Mouse (Mus musculus) midbrain, embryonic 16.5 days (tissue): ENCODE measurements around the gene Itgal. TPM values are rescaled to one million over a fixed set of nuclear protein-coding genes. Genes with fewer than 3 reads are reported as not detected.

Source experiments
- ATAC-seq: fragments of 200-750 bp; cut with Nextera tagmentation; 2 replicates; pipeline ENCODE4 v1.8.0; 2017; ENCODE audit warnings: moderate TSS enrichment
- H3K27ac ChIP-seq: fragments of 300-500 bp; sonication (generic); 2 replicates; pipeline ENCODE4 v1.5.1; 2014; ENCODE audit warnings: mild to moderate bottlenecking, low read length, mixed read lengths
- H3K27me3 ChIP-seq: fragments of 300-500 bp; sonication (generic); 2 replicates; pipeline ENCODE4 v1.6.1; 2014; ENCODE audit warnings: low read depth, low read length, mixed read lengths; ENCODE audit not compliant: control insufficient read depth, insufficient read depth
- H3K36me3 ChIP-seq: fragments of 300-500 bp; sonication (generic); 2 replicates; pipeline ENCODE4 v1.6.1; 2014; ENCODE audit warnings: mild to moderate bottlenecking, low read length, moderate library complexity, mixed read lengths; ENCODE audit not compliant: control insufficient read depth, insufficient read depth
- H3K4me1 ChIP-seq: fragments of 300-500 bp; sonication (generic); 2 replicates; pipeline ENCODE4 v1.6.1; 2014; ENCODE audit warnings: mild to moderate bottlenecking, low read length, mixed read lengths; ENCODE audit not compliant: control insufficient read depth, insufficient read depth
- H3K4me2 ChIP-seq: fragments of 300-500 bp; sonication (generic); 2 replicates; pipeline ENCODE4 v1.6.1; 2014; ENCODE audit warnings: mild to moderate bottlenecking, low read length, mixed read lengths
- H3K4me3 ChIP-seq: fragments of 300-500 bp; sonication (generic); 2 replicates; pipeline ENCODE4 v1.5.1; 2014; ENCODE audit warnings: low read depth, mild to moderate bottlenecking, low read length, moderate library complexity, mixed read lengths
- H3K9ac ChIP-seq: fragments of 300-500 bp; sonication (generic); 2 replicates; pipeline ENCODE4 v1.6.1; 2014; ENCODE audit warnings: low read depth, low read length, mixed read lengths
- H3K9me3 ChIP-seq: fragments of 300-500 bp; sonication (generic); replicated peaks from 2 replicates; pipeline ENCODE4 v1.6.1; 2014; ENCODE audit warnings: mild to moderate bottlenecking, low read length, mixed read lengths; ENCODE audit not compliant: control insufficient read depth, poor library complexity, severe bottlenecking
- WGBS: fragments of 180-500 bp; shearing (Covaris S2); extraction: QIAGEN DNeasy Blood & Tissue Kit; methylation state at CpG from one replicate; pipeline ENCODE4 v1.1.7; 2014; 5-methylcytosine and 5-hydroxymethylcytosine counted together
- polyA plus RNA-seq: library from polyadenylated mRNA; unstranded; fragments of >200 nt; fragmentation: Nextera tagmentation; extraction: Ambion mirVana; gene quantifications from 2 replicates; pipeline ENCODE4 v1.2.1, GENCODE M21; 2015

The Itgal gene
- polyA plus RNA-seq, 1 experiment from 2014 or later = 0.25 TPM

GRCm38 (mm10) chr7:127273118-127273923, 22.7 kb upstream of the Itgal start:
- peak; percentile 73 for ATAC-seq
- Histone ChIP-seq H3K9me3 (peaks cover 2% of the 10 kb centered on the region; the same call in 1 of the 2 replicates), H3K4me2 (peak overlapping the region; percentile 95), H3K4me1 (peaks cover 18% of the 10 kb centered on the region), H3K27me3 (no peaks in the 10 kb centered on the region), H3K4me3 (peak overlapping the region; percentile 73), H3K36me3 (peaks cover 7% of the 10 kb centered on the region), H3K9ac (peak overlapping the region; percentile 86), H3K27ac (peak overlapping the region; percentile 89)
- 13% methylated on average over 50 of the region's 50 CpGs for WGBS

- H3K9me3 ChIP-seq = no peaks in the 10 kb centered on the region
- H3K4me2 ChIP-seq = peak within 1 kb of the TSS; percentile 95
- peak; percentile 94 for ATAC-seq
- peaks cover under 1% of the 10 kb centered on the region for H3K36me3 ChIP-seq
- peak within 1 kb of the TSS; percentile 89 for H3K27ac ChIP-seq
- H3K4me3 ChIP-seq = peak within 1 kb of the TSS; percentile 73
- no peaks in the 10 kb centered on the region for H3K27me3 ChIP-seq
- peaks cover 18% of the 10 kb centered on the region for H3K4me1 ChIP-seq
- H3K9ac ChIP-seq = peak within 1 kb of the TSS; percentile 86
- 3% methylated on average over 39 of the region's 39 CpGs for WGBS
Observed at GRCm38 (mm10) chr7:127273925-127274789, 21.9 kb upstream of the Itgal start, which contains the start of gene Sephs2. Gene Sephs2, minus strand, starts transcription at chr7:127274055.

GRCm38 (mm10) chr7:127276519-127276961, 19.5 kb upstream of the Itgal start:
- Histone ChIP-seq H3K4me3 (no peak overlapping the region), H3K4me1 (peaks cover 16% of the 10 kb centered on the region), H3K36me3 (no peaks in the 10 kb centered on the region), H3K4me2 (no peak overlapping the region), H3K27ac (no peak overlapping the region), H3K9ac (no peak overlapping the region), H3K9me3 (no peaks in the 10 kb centered on the region), H3K27me3 (no peaks in the 10 kb centered on the region)
- ATAC-seq = no peak
- 80% methylated on average over 5 of the region's 5 CpGs for WGBS

- Histone ChIP-seq H3K9ac (no peak overlapping the region), H3K4me2 (no peak overlapping the region), H3K27me3 (no peaks in the 10 kb centered on the region), H3K4me1 (peaks cover 3% of the 10 kb centered on the region; the same call in 1 of the 2 replicates), H3K4me3 (no peak overlapping the region), H3K36me3 (no peaks in the 10 kb centered on the region), H3K27ac (no peak overlapping the region), H3K9me3 (no peaks in the 10 kb centered on the region)
- no peak for ATAC-seq
- 20% methylated on average over 8 of the region's 8 CpGs for WGBS
Observed at GRCm38 (mm10) chr7:127278311-127278710, 17.7 kb upstream of the Itgal start.

- no peak overlapping the region for H3K4me2 ChIP-seq
- H3K4me3 ChIP-seq = no peak overlapping the region
- H3K36me3 ChIP-seq = no peaks in the 10 kb centered on the region
- H3K27me3 ChIP-seq = no peaks in the 10 kb centered on the region
- ATAC-seq = no peak
- H3K4me1 ChIP-seq = no peaks in the 10 kb centered on the region
- no peak overlapping the region for H3K9ac ChIP-seq
- H3K9me3 ChIP-seq = no peaks in the 10 kb centered on the region
- no peak overlapping the region for H3K27ac ChIP-seq
- 84% methylated on average over 3 of the region's 3 CpGs for WGBS
Observed at GRCm38 (mm10) chr7:127280092-127280491, 16.0 kb upstream of the Itgal start.

- H3K9me3 ChIP-seq = no peaks in the 10 kb centered on the region
- no peak for ATAC-seq
- no peaks in the 10 kb centered on the region for H3K27me3 ChIP-seq
- no peaks in the 10 kb centered on the region for H3K4me1 ChIP-seq
- H3K4me3 ChIP-seq = no peak overlapping the region
- H3K4me2 ChIP-seq = no peak overlapping the region
- no peak overlapping the region for H3K27ac ChIP-seq
- H3K36me3 ChIP-seq = no peaks in the 10 kb centered on the region
- WGBS = 83% methylated on average over 4 of the region's 4 CpGs
- no peak overlapping the region for H3K9ac ChIP-seq
Observed at GRCm38 (mm10) chr7:127281114-127281513, 14.9 kb upstream of the Itgal start.

- ATAC-seq = no peak
- Histone ChIP-seq H3K27me3 (no peaks in the 10 kb centered on the region), H3K4me3 (no peak overlapping the region), H3K36me3 (no peaks in the 10 kb centered on the region), H3K27ac (no peak overlapping the region), H3K9ac (no peak overlapping the region), H3K4me2 (no peak overlapping the region), H3K9me3 (no peaks in the 10 kb centered on the region), H3K4me1 (no peaks in the 10 kb centered on the region)
- 72% methylated on average over 2 of the region's 2 CpGs for WGBS
Observed at GRCm38 (mm10) chr7:127282190-127282589, 13.9 kb upstream of the Itgal start.

GRCm38 (mm10) chr7:127285154-127285553, 10.9 kb upstream of the Itgal start:
- Histone ChIP-seq H3K27me3 (no peaks in the 10 kb centered on the region), H3K36me3 (no peaks in the 10 kb centered on the region), H3K27ac (no peak overlapping the region), H3K9me3 (no peaks in the 10 kb centered on the region; the same call in 1 of the 2 replicates), H3K4me1 (no peaks in the 10 kb centered on the region), H3K4me3 (no peak overlapping the region), H3K4me2 (no peak overlapping the region), H3K9ac (no peak overlapping the region)
- no peak for ATAC-seq
- WGBS = 85% methylated on average over 6 of the region's 10 CpGs
